ENCODE assay signal across 8 mouse cellular contexts in genomic region chr8:47288131-47288865, GRCm38 (mm10).
DNase-seq lines count a peak whose midpoint lies in the region; ATAC-seq and TF ChIP-seq lines count a peak whose summit lies in the region.

No protein-coding gene starts in this region.

- peak; percentile 29 for DNase-seq in kidney, adult 2 months
- DNase-seq in kidney, adult 8-10 months, result no peak
- peak; percentile 72 to 75 for DNase-seq in cerebellum, postnatal 25 days
- peak; percentile 45 to 49 for DNase-seq in frontal cortex, postnatal 25 days (ENCODE audit: low spot score in 2 of 2)
- DNase-seq in testis, postnatal 10 days (ENCODE audit: low spot score), result peak; percentile 60

- no peak for TF ChIP-seq CTCF in kidney, adult 2 months (conservative IDR thresholded peaks at IDR 0.05; ENCODE audit: insufficient read depth, insufficient read length, low read depth, low read length)

- no peaks in the 10 kb centered on the region for H3K36me3 ChIP-seq in kidney, adult 2 months (ENCODE audit: control insufficient read depth, insufficient read depth, low read length)
- no peaks in the 10 kb centered on the region for H3K36me3 ChIP-seq in intestine, embryonic 15.5 days
- no peaks in the 10 kb centered on the region for H3K36me3 ChIP-seq in limb, embryonic 12.5 days
- no peaks in the 10 kb centered on the region for H3K36me3 ChIP-seq in midbrain, embryonic 13.5 days

- H3K9ac ChIP-seq in intestine, embryonic 15.5 days, result peak overlapping the region; percentile 79
- H3K9ac ChIP-seq in limb, embryonic 12.5 days (replicated peaks), result peak overlapping the region; percentile 98
- peak overlapping the region; percentile 99 for H3K9ac ChIP-seq in midbrain, embryonic 13.5 days (replicated peaks)

- H3K27me3 ChIP-seq in kidney, adult 2 months (replicated peaks; ENCODE audit: control insufficient read depth, insufficient read depth, low read length), result no peaks in the 10 kb centered on the region
- 0 out of 2 replicates have a peak, but pooled peaks cover 3% of the 10 kb centered on the region for H3K27me3 ChIP-seq in intestine, embryonic 15.5 days (replicated peaks)
- H3K27me3 ChIP-seq in limb, embryonic 12.5 days, result no peaks in the 10 kb centered on the region
- H3K27me3 ChIP-seq in midbrain, embryonic 13.5 days, result no peaks in the 10 kb centered on the region

- peak overlapping the region; percentile 96 for H3K4me2 ChIP-seq in intestine, embryonic 15.5 days (replicated peaks)
- peak overlapping the region; percentile 80 for H3K4me2 ChIP-seq in limb, embryonic 12.5 days
- peak overlapping the region; percentile 96 for H3K4me2 ChIP-seq in midbrain, embryonic 13.5 days (replicated peaks)

- H3K4me1 ChIP-seq in kidney, adult 2 months (ENCODE audit: control insufficient read depth, insufficient read depth, low read length), result peaks cover 3% of the 10 kb centered on the region; the same call in 1 of the 2 replicates
- H3K4me1 ChIP-seq in intestine, embryonic 15.5 days (replicated peaks), result 0 out of 2 replicates have a peak, but pooled peaks cover 8% of the 10 kb centered on the region
- H3K4me1 ChIP-seq in limb, embryonic 12.5 days (replicated peaks), result peaks cover 50% of the 10 kb centered on the region
- peaks cover 50% of the 10 kb centered on the region for H3K4me1 ChIP-seq in midbrain, embryonic 13.5 days (replicated peaks)

- peak overlapping the region; percentile 69 for H3K4me3 ChIP-seq in kidney, adult 2 months (ENCODE audit: insufficient read depth, low read depth, low read length)
- H3K4me3 ChIP-seq in intestine, embryonic 15.5 days (replicated peaks), result peak overlapping the region; percentile 80
- H3K4me3 ChIP-seq in limb, embryonic 12.5 days (replicated peaks), result peak overlapping the region; percentile 92
- H3K4me3 ChIP-seq in midbrain, embryonic 13.5 days (replicated peaks), result peak overlapping the region; percentile 92

- no peaks in the 10 kb centered on the region for H3K9me3 ChIP-seq in intestine, embryonic 15.5 days
- H3K9me3 ChIP-seq in limb, embryonic 12.5 days, result no peaks in the 10 kb centered on the region
- H3K9me3 ChIP-seq in midbrain, embryonic 13.5 days, result no peaks in the 10 kb centered on the region

- TF ChIP-seq POLR2A in kidney, adult 2 months (IDR thresholded peaks at IDR 0.05; ENCODE audit: low read depth, low read length), result no peak

- 2% methylated on average over 78 of the region's 78 CpGs for WGBS in kidney, adult 2 months
- WGBS in intestine, embryonic 15.5 days, result under 1% methylated on average over 78 of the region's 78 CpGs
- WGBS in limb, embryonic 12.5 days, result under 1% methylated on average over 71 of the region's 78 CpGs
- under 1% methylated on average over 75 of the region's 78 CpGs for WGBS in midbrain, embryonic 13.5 days

- no peak overlapping the region for H3K27ac ChIP-seq in kidney, adult 2 months (ENCODE audit: insufficient read depth, low read depth, low read length)
- peak overlapping the region; percentile 82 for H3K27ac ChIP-seq in intestine, embryonic 15.5 days
- peak overlapping the region; percentile 94 for H3K27ac ChIP-seq in limb, embryonic 12.5 days
- H3K27ac ChIP-seq in midbrain, embryonic 13.5 days, result peak overlapping the region; percentile 99

- ATAC-seq in intestine, embryonic 15.5 days, result peak; percentile 61
- peak; percentile 38 for ATAC-seq in limb, embryonic 12.5 days (ENCODE audit: insufficient number of reproducible peaks, insufficient read depth, low FRiP score, low TSS enrichment, low read depth)
- ATAC-seq in midbrain, embryonic 13.5 days, result peak; percentile 67

Comparison
In these comparisons a context has a peak if more than half of its experiments do, and no peak if none do; other contexts are left out.
1. DNase-seq: peak in kidney, adult 2 months (single experiment), cerebellum, postnatal 25 days (2 of 2), frontal cortex, postnatal 25 days (2 of 2) and testis, postnatal 10 days (single experiment); none in kidney, adult 8-10 months (0 of 2).
2. Peak in every context shown above with its lines, with median percentiles within 50 percentile points of each other: H3K4me3 ChIP-seq, ATAC-seq, H3K4me2 ChIP-seq and H3K9ac ChIP-seq.